Mouse (Mus musculus): ENCODE results near the gene Nol12.

Nol12 gene

GRCm38 (mm10) chr15:78916052-78916826 is 18.5 kb upstream of the Nol12 start:
- DNase-seq (ENCODE audit: low read depth, low spot score) = peak; percentile 27

GRCm38 (mm10) chr15:78918126-78918525 is 16.6 kb upstream of the Nol12 start:
- no peak for DNase-seq (ENCODE audit: low read depth, low spot score)

GRCm38 (mm10) chr15:78919914-78920313 is 14.8 kb upstream of the Nol12 start:
- no peak for DNase-seq (ENCODE audit: low read depth, low spot score)

- no peak for DNase-seq (ENCODE audit: low read depth, low spot score)
Measured at GRCm38 (mm10) chr15:78922700-78923099, 12.0 kb upstream of the Nol12 start.

GRCm38 (mm10) chr15:78923585-78923984 is 11.1 kb upstream of the Nol12 start:
- DNase-seq (ENCODE audit: low read depth, low spot score) = no peak

GRCm38 (mm10) chr15:78925129-78925528 is 9.6 kb upstream of the Nol12 start:
- peak; percentile 66 for DNase-seq (ENCODE audit: low read depth, low spot score)

- peak; percentile 98 for DNase-seq (ENCODE audit: low read depth, low spot score)
Measured at GRCm38 (mm10) chr15:78926021-78926919, 8.5 kb upstream of the Nol12 start, which contains the start of gene Lgals1. Gene Lgals1 (plus strand): TSS chr15:78926725.

- DNase-seq (ENCODE audit: low read depth, low spot score) = peak; percentile 40
Measured at GRCm38 (mm10) chr15:78927021-78927787, 7.5 kb upstream of the Nol12 start.

GRCm38 (mm10) chr15:78927788-78928457 is 6.8 kb upstream of the Nol12 start:
- peak; percentile 97 for DNase-seq (ENCODE audit: low read depth, low spot score)

- no peak for DNase-seq (ENCODE audit: low read depth, low spot score)
Measured at GRCm38 (mm10) chr15:78928539-78928938, 6.2 kb upstream of the Nol12 start.

- peak; percentile 61 for DNase-seq (ENCODE audit: low read depth, low spot score)
Measured at GRCm38 (mm10) chr15:78930192-78930706, 4.5 kb upstream of the Nol12 start.

GRCm38 (mm10) chr15:78930801-78931426 is 3.8 kb upstream of the Nol12 start:
- DNase-seq (ENCODE audit: low read depth, low spot score) = peak; percentile 66

GRCm38 (mm10) chr15:78931577-78931976 is 3.2 kb upstream of the Nol12 start:
- DNase-seq (ENCODE audit: low read depth, low spot score) = peak; percentile 92

- no peak for DNase-seq (ENCODE audit: low read depth, low spot score)
Measured at GRCm38 (mm10) chr15:78936403-78936802, 1.7 kb downstream of the Nol12 start.

GRCm38 (mm10) chr15:78937311-78937710 is 2.6 kb downstream of the Nol12 start:
- no peak for DNase-seq (ENCODE audit: low read depth, low spot score)

- DNase-seq (ENCODE audit: low read depth, low spot score) = no peak
Measured at GRCm38 (mm10) chr15:78937963-78938362, 3.2 kb downstream of the Nol12 start.

- DNase-seq (ENCODE audit: low read depth, low spot score) = no peak
Measured at GRCm38 (mm10) chr15:78940325-78940724, 5.6 kb downstream of the Nol12 start.

GRCm38 (mm10) chr15:78942663-78943062 is 7.9 kb downstream of the Nol12 start:
- peak; percentile 88 for DNase-seq (ENCODE audit: low read depth, low spot score)

GRCm38 (mm10) chr15:78946232-78946631 is 11.5 kb downstream of the Nol12 start:
- no peak for DNase-seq (ENCODE audit: low read depth, low spot score)

GRCm38 (mm10) chr15:78947657-78948056 is 12.9 kb downstream of the Nol12 start, which contains the start of gene Triobp:
Gene Triobp (plus strand): TSS chr15:78947724.
- peak; percentile 92 for DNase-seq (ENCODE audit: low read depth, low spot score)

Data from 3T3-L1 (cell line).